Comparison of ENCODE assay signal across 1 mouse cellular context in genomic region chrX:53255195-53255594, GRCm38 (mm10).
TF ChIP-seq lines count a peak whose summit lies in the region.

No protein-coding gene starts in this region.

TF ChIP-seq in MEL, 35 proteins besides CTCF, POLR2A, EP300 and RAD21 (continued from another document):
- no peak for TF ChIP-seq JUND (IDR thresholded peaks at IDR 0.05; ENCODE audit: low read depth, low read length)
- no peak for TF ChIP-seq RCOR1 (IDR thresholded peaks at IDR 0.05; ENCODE audit: low read depth, low read length)
- TF ChIP-seq GABPA (IDR thresholded peaks at IDR 0.05; ENCODE audit: low read depth, low read length) = no peak
- TF ChIP-seq SMC3 (IDR thresholded peaks at IDR 0.05; ENCODE audit: low read depth, low read length) = peak; percentile 56
- no peak for TF ChIP-seq MYC (IDR thresholded peaks at IDR 0.05; ENCODE audit: low read depth, low read length)
